In the genomic region with DNA sequence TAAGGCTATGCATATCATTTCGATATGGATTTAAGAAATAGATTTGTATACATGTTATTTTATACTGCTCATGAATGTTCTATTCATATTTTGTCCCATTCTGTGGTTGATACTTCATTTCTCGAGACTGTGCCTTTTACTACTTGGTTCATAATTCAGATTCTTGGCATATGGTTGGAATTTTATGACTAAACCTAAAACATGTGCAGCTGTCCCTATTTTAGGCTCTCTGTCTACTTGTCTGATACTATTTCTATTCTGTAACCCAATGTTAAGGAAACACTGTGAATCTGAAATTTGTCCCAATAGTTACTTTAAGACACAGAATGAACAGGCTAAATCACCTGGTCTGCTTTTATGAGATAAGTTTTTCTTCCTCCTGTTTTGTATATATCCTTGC, we compare ENCODE assay signal across 30 mouse cellular contexts.
DNase-seq lines count a peak whose midpoint lies in the region; ATAC-seq lines count a peak whose summit lies in the region.
"Had no signal": no experiment of that assay in that cellular context is flagged by ENCODE, and none has a peak within 500 bp of the region (broad histone marks: within the 10 kb centered on the region; RNA-seq: fewer than 3 reads in every experiment).

No protein-coding gene starts in this region.

- H3K9me3 ChIP-seq in embryonic facial prominence, embryonic 14.5 days (ENCODE audit: control insufficient read depth, low read length), result no peaks in the 10 kb centered on the region
- no peaks in the 10 kb centered on the region for H3K9me3 ChIP-seq in forebrain, embryonic 11.5 days (ENCODE audit: control insufficient read depth, low read length)
- no peaks in the 10 kb centered on the region for H3K9me3 ChIP-seq in forebrain, embryonic 14.5 days (replicated peaks; ENCODE audit: control insufficient read depth, low read length)
- no peaks in the 10 kb centered on the region for H3K9me3 ChIP-seq in heart, embryonic 12.5 days (replicated peaks)
- H3K9me3 ChIP-seq: embryonic facial prominence, embryonic 15.5 days; forebrain, embryonic 13.5 days; heart, embryonic 15.5 days; hindbrain, embryonic 10.5 days; hindbrain, embryonic 13.5 days; intestine, embryonic 15.5 days had no signal

- H3K27ac ChIP-seq in embryonic facial prominence, embryonic 14.5 days (replicated peaks; ENCODE audit: low read depth, low read length), result no peak overlapping the region
- no peak overlapping the region for H3K27ac ChIP-seq in forebrain, embryonic 11.5 days (ENCODE audit: low read depth, low read length)
- H3K27ac ChIP-seq in forebrain, embryonic 14.5 days (ENCODE audit: low read depth, low read length), result no peak overlapping the region
- no peak overlapping the region for H3K27ac ChIP-seq in heart, embryonic 12.5 days (ENCODE audit: poor library complexity, severe bottlenecking)
- H3K27ac ChIP-seq: embryonic facial prominence, embryonic 15.5 days; forebrain, embryonic 13.5 days; gastrocnemius, adult 2 months; heart, embryonic 15.5 days; hindbrain, embryonic 10.5 days; hindbrain, embryonic 13.5 days; intestine, embryonic 15.5 days had no signal

- WGBS in embryonic facial prominence, embryonic 14.5 days, result 55% methylated on average over 2 of the region's 2 CpGs
- WGBS in forebrain, embryonic 11.5 days, result 81% methylated on average over 2 of the region's 2 CpGs
- 83% methylated on average over 2 of the region's 2 CpGs for WGBS in forebrain, embryonic 14.5 days
- 61% methylated on average over 2 of the region's 2 CpGs for WGBS in heart, embryonic 12.5 days

- H3K4me1 ChIP-seq in embryonic facial prominence, embryonic 14.5 days (ENCODE audit: control insufficient read depth, insufficient read depth, low read length), result no peaks in the 10 kb centered on the region
- H3K4me1 ChIP-seq in forebrain, embryonic 11.5 days (replicated peaks; ENCODE audit: control insufficient read depth, insufficient read depth, low read length), result no peaks in the 10 kb centered on the region
- no peaks in the 10 kb centered on the region for H3K4me1 ChIP-seq in forebrain, embryonic 14.5 days (ENCODE audit: control insufficient read depth, insufficient read depth, low read length)
- no peaks in the 10 kb centered on the region for H3K4me1 ChIP-seq in heart, embryonic 12.5 days (replicated peaks)
- H3K4me1 ChIP-seq: embryonic facial prominence, embryonic 15.5 days; forebrain, embryonic 13.5 days; heart, embryonic 15.5 days; hindbrain, embryonic 10.5 days; hindbrain, embryonic 13.5 days; intestine, embryonic 15.5 days had no signal

- H3K4me3 ChIP-seq in embryonic facial prominence, embryonic 14.5 days (ENCODE audit: low read depth, low read length), result no peak overlapping the region
- H3K4me3 ChIP-seq in forebrain, embryonic 11.5 days (ENCODE audit: low read depth, low read length), result no peak overlapping the region
- H3K4me3 ChIP-seq in forebrain, embryonic 14.5 days (ENCODE audit: low read depth, low read length), result no peak overlapping the region
- no peak overlapping the region for H3K4me3 ChIP-seq in heart, embryonic 12.5 days
- H3K4me3 ChIP-seq: embryonic facial prominence, embryonic 15.5 days; forebrain, embryonic 13.5 days; gastrocnemius, adult 2 months; heart, embryonic 15.5 days; hindbrain, embryonic 10.5 days; hindbrain, embryonic 13.5 days; intestine, embryonic 15.5 days had no signal

- no peaks in the 10 kb centered on the region for H3K36me3 ChIP-seq in embryonic facial prominence, embryonic 14.5 days (ENCODE audit: control insufficient read depth, insufficient read depth, low read length)
- H3K36me3 ChIP-seq in forebrain, embryonic 11.5 days (ENCODE audit: control insufficient read depth, insufficient read depth, low read length), result no peaks in the 10 kb centered on the region
- H3K36me3 ChIP-seq in forebrain, embryonic 14.5 days (ENCODE audit: control insufficient read depth, insufficient read depth, low read length), result no peaks in the 10 kb centered on the region
- H3K36me3 ChIP-seq in heart, embryonic 12.5 days, result no peaks in the 10 kb centered on the region
- H3K36me3 ChIP-seq: embryonic facial prominence, embryonic 15.5 days; heart, embryonic 15.5 days; hindbrain, embryonic 10.5 days; hindbrain, embryonic 13.5 days; intestine, embryonic 15.5 days had no signal

- ATAC-seq in frontal cortex, adult (ENCODE audit: low TSS enrichment), result peak; percentile 95
- ATAC-seq in embryonic facial prominence, embryonic 14.5 days (ENCODE audit: low read depth), result no peak
- no peak for ATAC-seq in forebrain, embryonic 11.5 days (replicated peaks; ENCODE audit: low FRiP score)
- no peak for ATAC-seq in forebrain, embryonic 14.5 days
- ATAC-seq in heart, embryonic 12.5 days (ENCODE audit: insufficient number of reproducible peaks, low FRiP score), result no peak
- ATAC-seq: CD4-positive, CD25-positive, alpha-beta regulatory T cell, adult 4 months; forebrain, embryonic 13.5 days; forebrain, postnatal 0 days; hindbrain, embryonic 16.5 days; intestine, embryonic 15.5 days; Patski had no signal

- no peak overlapping the region for H3K9ac ChIP-seq in embryonic facial prominence, embryonic 14.5 days (ENCODE audit: low read depth, low read length)
- H3K9ac ChIP-seq in forebrain, embryonic 11.5 days (ENCODE audit: low read length), result no peak overlapping the region
- no peak overlapping the region for H3K9ac ChIP-seq in forebrain, embryonic 14.5 days (ENCODE audit: low read length)
- H3K9ac ChIP-seq in heart, embryonic 12.5 days, result no peak overlapping the region
- H3K9ac ChIP-seq: embryonic facial prominence, embryonic 15.5 days; forebrain, embryonic 13.5 days; forebrain, postnatal 0 days; heart, embryonic 15.5 days; hindbrain, embryonic 13.5 days; intestine, embryonic 15.5 days had no signal

- H3K4me2 ChIP-seq in embryonic facial prominence, embryonic 14.5 days (ENCODE audit: low read depth, low read length), result no peak overlapping the region
- H3K4me2 ChIP-seq in forebrain, embryonic 11.5 days (ENCODE audit: low read depth, low read length, severe bottlenecking), result no peak overlapping the region
- no peak overlapping the region for H3K4me2 ChIP-seq in forebrain, embryonic 14.5 days (ENCODE audit: low read length)
- no peak overlapping the region for H3K4me2 ChIP-seq in heart, embryonic 12.5 days
- H3K4me2 ChIP-seq: embryonic facial prominence, embryonic 15.5 days; forebrain, embryonic 13.5 days; heart, embryonic 11.5 days; heart, embryonic 15.5 days; hindbrain, embryonic 13.5 days; intestine, embryonic 15.5 days had no signal

- no peaks in the 10 kb centered on the region for H3K27me3 ChIP-seq in embryonic facial prominence, embryonic 14.5 days (replicated peaks; ENCODE audit: control insufficient read depth, insufficient read depth, low read length)
- H3K27me3 ChIP-seq in forebrain, embryonic 11.5 days (ENCODE audit: control insufficient read depth, insufficient read depth, low read length), result no peaks in the 10 kb centered on the region
- no peaks in the 10 kb centered on the region for H3K27me3 ChIP-seq in forebrain, embryonic 14.5 days (replicated peaks; ENCODE audit: control insufficient read depth, insufficient read depth, low read length)
- no peaks in the 10 kb centered on the region for H3K27me3 ChIP-seq in heart, embryonic 12.5 days (replicated peaks)
- H3K27me3 ChIP-seq: embryonic facial prominence, embryonic 15.5 days; forebrain, embryonic 13.5 days; heart, embryonic 15.5 days; hindbrain, embryonic 13.5 days; intestine, embryonic 15.5 days; Patski had no signal

- DNase-seq in frontal cortex, postnatal 25 days (ENCODE audit: low spot score in 2 of 2), result no peak
- peak; percentile 49 for DNase-seq in Muller cell, postnatal 12 days (ENCODE audit: inconsistent ontology term)
- DNase-seq in embryonic facial prominence, embryonic 14.5 days (ENCODE audit: low spot score), result peak; percentile 29
- DNase-seq in forebrain, embryonic 11.5 days (ENCODE audit: low spot score), result no peak
- no peak for DNase-seq in forebrain, embryonic 14.5 days (ENCODE audit: low spot score)
- DNase-seq: adrenal gland, postnatal 10 days; adrenal gland, postnatal 36 days; cerebellum, adult 11 months; cerebellum, adult 2 months; cerebellum, adult 9-11 months; cerebellum, postnatal 25 days; forebrain, postnatal 0 days; gastrocnemius, adult 2 months; gastrocnemius, postnatal 14 days; heart, adult 11 months; heart, postnatal 10 days; heart, postnatal 36 days; kidney, adult 11 months had no signal

Comparison
In these comparisons a context has a peak if more than half of its experiments do, and no peak if none do; other contexts are left out.
1. DNase-seq: peak in Muller cell, postnatal 12 days (single experiment) and embryonic facial prominence, embryonic 14.5 days (single experiment); none in frontal cortex, postnatal 25 days (0 of 2), forebrain, embryonic 11.5 days (single experiment) and forebrain, embryonic 14.5 days (single experiment).